Mouse (Mus musculus) midbrain, embryonic 16.5 days (tissue): Measurements from ENCODE around the gene Rbm14. TPM values are rescaled to one million over a fixed set of nuclear protein-coding genes. Genes with fewer than 3 reads are reported as not detected.

Source experiments
- ATAC-seq: fragments of 200-750 bp; cut with Nextera tagmentation; 2 replicates; pipeline ENCODE4 v1.8.0; 2017; ENCODE audit warnings: moderate TSS enrichment
- H3K27ac ChIP-seq: fragments of 300-500 bp; sonication (generic); 2 replicates; pipeline ENCODE4 v1.5.1; 2014; ENCODE audit warnings: mild to moderate bottlenecking, low read length, mixed read lengths
- H3K27me3 ChIP-seq: fragments of 300-500 bp; sonication (generic); 2 replicates; pipeline ENCODE4 v1.6.1; 2014; ENCODE audit warnings: low read depth, low read length, mixed read lengths; ENCODE audit not compliant: control insufficient read depth, insufficient read depth
- H3K36me3 ChIP-seq: fragments of 300-500 bp; sonication (generic); 2 replicates; pipeline ENCODE4 v1.6.1; 2014; ENCODE audit warnings: mild to moderate bottlenecking, low read length, moderate library complexity, mixed read lengths; ENCODE audit not compliant: control insufficient read depth, insufficient read depth
- H3K4me1 ChIP-seq: fragments of 300-500 bp; sonication (generic); 2 replicates; pipeline ENCODE4 v1.6.1; 2014; ENCODE audit warnings: mild to moderate bottlenecking, low read length, mixed read lengths; ENCODE audit not compliant: control insufficient read depth, insufficient read depth
- H3K4me2 ChIP-seq: fragments of 300-500 bp; sonication (generic); 2 replicates; pipeline ENCODE4 v1.6.1; 2014; ENCODE audit warnings: mild to moderate bottlenecking, low read length, mixed read lengths
- H3K4me3 ChIP-seq: fragments of 300-500 bp; sonication (generic); 2 replicates; pipeline ENCODE4 v1.5.1; 2014; ENCODE audit warnings: low read depth, mild to moderate bottlenecking, low read length, moderate library complexity, mixed read lengths
- H3K9ac ChIP-seq: fragments of 300-500 bp; sonication (generic); 2 replicates; pipeline ENCODE4 v1.6.1; 2014; ENCODE audit warnings: low read depth, low read length, mixed read lengths
- H3K9me3 ChIP-seq: fragments of 300-500 bp; sonication (generic); replicated peaks from 2 replicates; pipeline ENCODE4 v1.6.1; 2014; ENCODE audit warnings: mild to moderate bottlenecking, low read length, mixed read lengths; ENCODE audit not compliant: control insufficient read depth, poor library complexity, severe bottlenecking
- WGBS: fragments of 180-500 bp; shearing (Covaris S2); extraction: QIAGEN DNeasy Blood & Tissue Kit; methylation state at CpG from one replicate; pipeline ENCODE4 v1.1.7; 2014; 5-methylcytosine and 5-hydroxymethylcytosine counted together
- polyA plus RNA-seq: library from polyadenylated mRNA; unstranded; fragments of >200 nt; fragmentation: Nextera tagmentation; extraction: Ambion mirVana; gene quantifications from 2 replicates; pipeline ENCODE4 v1.2.1, GENCODE M21; 2015

The Rbm14 gene
- polyA plus RNA-seq, result 60.3 and 67.8 TPM in 2 replicates

DNA sequence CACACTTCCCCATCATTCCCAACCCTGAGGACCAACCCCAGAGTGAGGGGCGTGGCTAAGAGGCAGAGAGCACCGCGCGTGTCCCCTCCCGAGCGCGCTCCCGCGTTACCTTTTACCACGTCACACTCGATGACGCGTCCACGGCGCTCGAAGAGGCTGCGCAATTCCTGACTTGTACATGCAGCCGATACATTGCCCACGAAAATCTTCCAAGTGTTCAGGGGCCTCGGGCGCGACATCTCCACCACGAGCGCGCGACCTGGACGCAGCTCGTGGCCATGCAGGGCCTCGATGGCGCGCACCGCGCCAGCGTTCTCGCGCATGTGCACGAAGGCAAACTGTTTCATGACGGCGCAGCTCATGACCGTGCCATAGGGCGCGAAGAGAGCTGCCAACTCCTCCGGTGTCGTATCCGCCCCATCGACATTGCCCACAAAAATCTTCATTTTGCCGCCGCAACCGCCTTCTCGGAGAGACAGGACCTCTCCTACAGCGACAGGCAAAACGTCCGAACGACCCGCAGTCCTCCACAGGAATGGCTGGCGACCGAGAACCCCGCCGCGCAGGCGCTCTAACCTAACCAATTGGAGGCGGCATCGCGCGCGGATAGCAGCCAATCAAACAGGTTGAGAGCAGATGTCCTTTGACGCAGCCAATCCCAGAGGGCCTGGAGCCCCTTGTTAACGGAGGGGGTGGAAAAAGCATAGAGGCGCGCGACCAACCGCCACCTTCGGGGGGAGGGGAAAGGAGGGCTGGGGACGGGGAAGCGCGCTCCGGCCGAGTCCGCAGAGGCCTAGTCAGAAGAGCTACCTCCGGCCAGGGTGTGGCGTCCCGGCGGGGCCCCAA, at the start of gene Rbm14, which contains the start of gene Gm21992:
Gene Rbm14, minus strand, starts transcription at position 572 of the 846 bp plus-strand sequence.
Gene Gm21992, minus strand, starts transcription at position 550 of the 846 bp plus-strand sequence.
- Histone ChIP-seq H3K4me1 (peaks cover 22% of the 10 kb centered on the region), H3K4me2 (peak within 1 kb of the TSS; percentile 96), H3K36me3 (no peaks in the 10 kb centered on the region), H3K27ac (peak within 1 kb of the TSS; percentile 84), H3K27me3 (no peaks in the 10 kb centered on the region), H3K9me3 (no peaks in the 10 kb centered on the region), H3K4me3 (peak within 1 kb of the TSS; percentile 53), H3K9ac (peak within 1 kb of the TSS; percentile 77)
- peak; percentile 99 for ATAC-seq
- WGBS, result under 1% methylated on average over 83 of the region's 83 CpGs

GRCm38 (mm10) chr19:4859081-4859480, 47.6 kb upstream of the Rbm14 start:
- Histone ChIP-seq H3K9ac (no peak overlapping the region), H3K4me3 (no peak overlapping the region), H3K27ac (no peak overlapping the region), H3K4me2 (no peak overlapping the region), H3K36me3 (peaks cover 20% of the 10 kb centered on the region), H3K4me1 (peaks cover 12% of the 10 kb centered on the region), H3K9me3 (no peaks in the 10 kb centered on the region), H3K27me3 (no peaks in the 10 kb centered on the region)
- 85% methylated on average over 6 of the region's 6 CpGs for WGBS
- ATAC-seq, result no peak

GRCm38 (mm10) chr19:4855951-4856350, 44.5 kb upstream of the Rbm14 start:
- H3K9me3 ChIP-seq, result no peaks in the 10 kb centered on the region
- H3K27ac ChIP-seq, result no peak overlapping the region
- H3K4me3 ChIP-seq, result peak overlapping the region; percentile 80
- WGBS, result 46% methylated on average over 4 of the region's 4 CpGs
- peaks cover 18% of the 10 kb centered on the region for H3K36me3 ChIP-seq
- H3K27me3 ChIP-seq, result no peaks in the 10 kb centered on the region
- H3K4me1 ChIP-seq, result peaks cover 12% of the 10 kb centered on the region
- H3K9ac ChIP-seq, result peak overlapping the region; percentile 82
- no peak for ATAC-seq
- H3K4me2 ChIP-seq, result peak overlapping the region; percentile 98

GRCm38 (mm10) chr19:4855470-4855820, 44.0 kb upstream of the Rbm14 start:
- WGBS, result under 1% methylated on average over 14 of the region's 14 CpGs
- Histone ChIP-seq H3K4me1 (peaks cover 12% of the 10 kb centered on the region), H3K4me2 (peak overlapping the region; percentile 98), H3K27me3 (no peaks in the 10 kb centered on the region), H3K4me3 (peak overlapping the region; percentile 80), H3K9ac (peak overlapping the region; percentile 82), H3K36me3 (peaks cover 17% of the 10 kb centered on the region), H3K27ac (peak overlapping the region; percentile 60), H3K9me3 (no peaks in the 10 kb centered on the region)
- peak; percentile 63 for ATAC-seq

DNA sequence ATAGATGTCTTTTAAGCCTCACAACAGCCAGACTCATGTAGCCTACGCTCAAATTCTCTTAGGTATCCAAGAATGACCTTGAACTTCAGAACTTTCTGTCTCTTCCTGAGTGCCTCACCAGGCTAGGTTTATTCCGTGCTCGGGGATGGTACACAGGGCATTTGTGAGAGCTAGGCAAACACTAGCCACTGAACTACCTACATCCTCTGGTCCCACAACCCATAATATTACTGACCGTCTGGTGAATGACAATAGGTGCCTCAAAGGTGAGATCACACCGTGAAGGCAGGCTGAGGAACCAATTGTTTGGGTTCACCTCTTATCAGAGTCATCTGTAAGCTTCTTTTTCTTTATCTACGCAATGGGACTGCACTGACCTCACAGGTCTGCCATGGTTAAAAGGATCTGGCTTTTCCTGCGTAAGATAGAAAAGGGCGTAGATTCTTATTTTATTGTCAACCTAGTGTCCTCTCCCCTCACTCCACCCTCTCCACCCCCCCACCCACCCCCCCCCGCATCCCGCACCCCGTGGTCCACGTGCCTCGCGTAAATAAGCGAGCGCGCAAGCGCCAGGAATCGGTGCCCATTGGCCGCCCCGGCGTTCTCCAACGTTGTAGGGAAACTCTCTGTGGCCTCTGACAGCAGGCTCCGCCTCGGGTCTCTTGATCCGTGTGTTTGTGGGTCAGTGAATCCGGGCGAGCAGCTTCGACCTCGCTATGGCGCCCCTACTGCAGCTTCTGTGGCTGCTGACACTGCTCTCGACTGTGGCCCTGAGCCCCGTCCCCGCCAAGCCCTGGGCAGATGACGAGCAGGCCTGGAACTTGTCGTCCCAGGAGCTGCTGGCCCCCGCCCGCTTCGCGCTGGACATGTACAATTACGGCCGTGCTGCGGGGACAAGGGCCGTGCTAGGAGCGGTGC, 43.4 kb upstream of the Rbm14 start, which contains the start of gene Ctsf:
Gene Ctsf, plus strand, starts transcription at position 579 of the 918 bp plus-strand sequence.
- 3% methylated on average over 45 of the region's 45 CpGs for WGBS
- peak within 1 kb of the TSS; percentile 80 for H3K4me3 ChIP-seq
- peak within 1 kb of the TSS; percentile 82 for H3K9ac ChIP-seq
- peaks cover 11% of the 10 kb centered on the region for H3K36me3 ChIP-seq
- peaks cover 12% of the 10 kb centered on the region for H3K4me1 ChIP-seq
- no peaks in the 10 kb centered on the region for H3K27me3 ChIP-seq
- peak within 1 kb of the TSS; percentile 98 for H3K4me2 ChIP-seq
- no peaks in the 10 kb centered on the region for H3K9me3 ChIP-seq
- peak; percentile 96 for ATAC-seq
- H3K27ac ChIP-seq, result peak within 1 kb of the TSS; percentile 60

GRCm38 (mm10) chr19:4850281-4850680, 38.8 kb upstream of the Rbm14 start:
- no peak for ATAC-seq
- 24% methylated on average over 5 of the region's 5 CpGs for WGBS
- Histone ChIP-seq H3K9ac (no peak overlapping the region), H3K4me1 (peaks cover 5% of the 10 kb centered on the region), H3K36me3 (no peaks in the 10 kb centered on the region), H3K27ac (no peak overlapping the region), H3K4me3 (no peak overlapping the region), H3K9me3 (no peaks in the 10 kb centered on the region), H3K27me3 (no peaks in the 10 kb centered on the region), H3K4me2 (no peak overlapping the region)

GRCm38 (mm10) chr19:4849800-4850199, 38.4 kb upstream of the Rbm14 start:
- H3K27ac ChIP-seq, result no peak overlapping the region
- peaks cover 5% of the 10 kb centered on the region for H3K4me1 ChIP-seq
- H3K4me2 ChIP-seq, result no peak overlapping the region
- ATAC-seq, result no peak
- no peak overlapping the region for H3K9ac ChIP-seq
- no peaks in the 10 kb centered on the region for H3K36me3 ChIP-seq
- H3K9me3 ChIP-seq, result no peaks in the 10 kb centered on the region
- no peaks in the 10 kb centered on the region for H3K27me3 ChIP-seq
- WGBS, result 52% methylated on average over 4 of the region's 4 CpGs
- H3K4me3 ChIP-seq, result no peak overlapping the region

DNA sequence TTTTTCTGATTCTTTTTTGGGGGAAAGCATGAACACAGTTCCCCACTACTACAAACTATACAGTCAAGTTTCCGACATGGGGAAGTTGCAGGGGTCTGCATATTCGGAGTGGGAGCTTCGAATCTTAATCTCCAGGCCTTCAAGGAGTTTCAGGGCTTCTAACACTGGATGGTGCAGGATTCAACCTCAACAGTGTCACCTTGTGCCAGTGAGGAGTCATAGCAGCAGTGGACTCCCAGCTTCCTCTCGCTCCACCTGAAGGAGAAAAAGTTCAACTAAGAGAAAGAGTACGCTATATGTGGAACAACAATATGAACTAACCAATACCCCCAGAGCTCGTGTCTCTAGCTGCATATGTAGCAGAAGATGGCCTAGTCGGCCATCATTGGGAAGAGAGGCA, 36.1 kb upstream of the Rbm14 start:
- Histone ChIP-seq H3K27me3 (no peaks in the 10 kb centered on the region), H3K4me1 (no peaks in the 10 kb centered on the region), H3K27ac (no peak overlapping the region), H3K4me3 (no peak overlapping the region), H3K9me3 (no peaks in the 10 kb centered on the region), H3K36me3 (no peaks in the 10 kb centered on the region), H3K4me2 (no peak overlapping the region), H3K9ac (no peak overlapping the region)
- 33% methylated on average over 7 of the region's 7 CpGs for WGBS
- no peak for ATAC-seq
